Mouse (Mus musculus): ENCODE measurements around the gene Olfr729.

Olfr729 gene

DNA sequence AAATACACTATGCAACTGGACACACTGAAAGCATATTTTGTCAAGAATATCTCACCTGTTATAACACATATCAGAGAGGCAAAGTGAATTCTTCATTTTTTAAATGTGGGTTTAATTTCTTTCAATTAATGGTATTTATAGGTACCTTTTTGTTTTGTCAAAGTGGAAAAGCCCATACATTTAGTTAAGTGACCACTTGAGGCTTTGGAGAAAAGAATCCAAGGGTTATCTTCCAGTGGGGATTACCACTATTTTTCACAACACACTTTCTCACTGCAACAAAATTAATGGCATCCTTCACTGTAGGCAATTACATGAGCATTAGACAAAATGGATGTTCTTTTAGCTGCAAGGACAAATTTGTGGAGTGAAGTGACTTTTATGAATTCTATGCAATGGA is at the start of gene Olfr729:
Olfr729 (minus strand) TSS at position 101 of the 400 bp plus-strand sequence.
- no peak for DNase-seq (ENCODE audit: low spot score)

DNA sequence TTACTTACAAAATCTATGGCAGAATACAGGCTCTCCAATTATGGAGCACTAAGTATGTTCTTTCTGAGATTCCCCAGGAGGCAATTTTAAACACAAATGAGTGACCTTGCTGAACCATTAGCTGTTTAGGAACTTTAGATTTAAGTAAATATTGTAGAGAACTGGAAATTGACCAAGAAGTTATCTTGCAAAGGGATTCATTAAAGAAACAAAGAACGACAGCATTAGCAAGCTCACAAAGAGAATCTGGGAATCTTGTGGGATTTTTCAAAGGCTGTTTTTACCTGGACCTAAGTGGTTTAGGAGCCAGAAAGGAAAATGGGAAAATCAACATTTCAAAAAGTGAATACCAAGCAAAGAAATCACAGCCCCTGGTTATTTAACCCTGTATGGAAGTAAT is 35.4 kb upstream of the Olfr729 start, which contains the start of gene Olfr730:
Olfr730 (minus strand) TSS at position 101 of the 400 bp plus-strand sequence.
- DNase-seq (ENCODE audit: low spot score), result no peak

- DNase-seq (ENCODE audit: low spot score), result no peak
Observed at GRCm38 (mm10) chr14:50142580-50142979, 10.1 kb downstream of the Olfr729 start, which contains the start of gene Olfr728. Gene Olfr728, minus strand, starts transcription at chr14:50142680.

DNA sequence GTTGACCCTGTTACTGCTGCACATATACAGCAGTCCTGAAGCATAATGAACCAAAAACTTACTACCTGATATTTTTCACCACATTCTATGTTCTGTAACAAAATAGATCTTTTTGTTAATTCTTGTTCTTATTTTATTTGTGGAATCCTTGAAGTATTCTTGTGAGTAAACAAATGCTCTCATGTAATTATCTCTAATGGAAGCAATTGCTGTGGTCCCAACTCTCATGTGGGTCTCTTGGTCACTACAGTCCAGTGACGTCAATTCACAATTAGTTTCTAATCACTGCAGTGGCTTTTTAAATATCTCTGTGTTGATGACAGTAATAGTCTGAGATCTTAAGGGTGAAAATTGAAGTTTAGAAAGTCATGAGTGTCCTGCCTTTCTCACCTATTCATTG is 29.8 kb downstream of the Olfr729 start, which contains the start of gene Olfr727:
Olfr727 (plus strand) TSS at position 301 of the 400 bp plus-strand sequence.
- DNase-seq (ENCODE audit: low spot score), result no peak

All from c-Kit-positive CD71-positive TER-119-positive erythroid progenitor cells, embryonic 14.5 days (primary cell).